Mouse (Mus musculus) forebrain, embryonic 11.5 days (tissue): ENCODE data around the gene Tra2a. TPM values are rescaled to one million over a fixed set of nuclear protein-coding genes. Genes with fewer than 3 reads are reported as not detected.

Source experiments
- polyA plus RNA-seq: library from polyadenylated mRNA; unstranded; fragments of >200 nt; fragmentation: Nextera tagmentation; extraction: Ambion mirVana; gene quantifications from 2 replicates; pipeline ENCODE4 v1.2.1, GENCODE M21; 2014

The Tra2a gene
- polyA plus RNA-seq, 1 experiment from 2014 or later: 68.5 TPM

Other genes starting within 250 kb of the Tra2a start
- gene Gpnmb, start 227.5 kb downstream of the Tra2a start, polyA plus RNA-seq: 0.51 and 1.1 TPM in 2 replicates
- gene Malsu1, start 190.2 kb downstream of the Tra2a start, polyA plus RNA-seq: 60.7 and 63.9 TPM in 2 replicates
- gene Igf2bp3, start 49.1 kb downstream of the Tra2a start, polyA plus RNA-seq: 121 and 132 TPM in 2 replicates
- gene Ccdc126, start 55.2 kb upstream of the Tra2a start, polyA plus RNA-seq: 5.0 and 5.5 TPM in 2 replicates
- 5.5 and 6.2 TPM in 2 replicates for gene Fam221a, start 103.7 kb upstream of the Tra2a start, polyA plus RNA-seq
- gene Stk31, start 131.6 kb upstream of the Tra2a start, polyA plus RNA-seq: 0.11 and 0.24 TPM in 2 replicates